Mouse (Mus musculus) heart, embryonic 13.5 days (tissue): ENCODE measurements at regions not wholly inside any gene's neighbourhood (a gene's known extent, or its start where the extent isn't known, plus 50 kb on each side); places are given as distances from the start of the nearest gene placed in this dataset.
A peak's percentile ranks its signal among the peaks of the same experiment; 100 is the strongest.

Experiments used
- ATAC-seq: fragments of 200-750 bp; cut with Nextera tagmentation; 2 replicates; pipeline ENCODE4 v1.8.0; 2017; ENCODE audit warnings: moderate TSS enrichment; ENCODE audit not compliant: insufficient number of reproducible peaks, low FRiP score, low TSS enrichment; ENCODE audit errors: extremely low read depth
- H3K27ac ChIP-seq: fragments of 300-500 bp; sonication (generic); replicated peaks from 2 replicates; pipeline ENCODE4 v1.5.1; 2015; ENCODE audit warnings: moderate library complexity, mild to moderate bottlenecking, inconsistent platforms
- H3K27me3 ChIP-seq: fragments of 300-500 bp; sonication (generic); replicated peaks from 2 replicates; pipeline ENCODE4 v1.6.1; 2015; ENCODE audit warnings: mild to moderate bottlenecking, inconsistent platforms
- H3K36me3 ChIP-seq: fragments of 300-500 bp; sonication (generic); 2 replicates; pipeline ENCODE4 v1.6.1; 2015; ENCODE audit warnings: mild to moderate bottlenecking, inconsistent platforms
- H3K4me1 ChIP-seq: fragments of 300-500 bp; sonication (generic); 2 replicates; pipeline ENCODE4 v1.6.1; 2015; ENCODE audit warnings: inconsistent platforms
- H3K4me2 ChIP-seq: fragments of 300-500 bp; sonication (generic); 2 replicates; pipeline ENCODE4 v1.6.1; 2015; ENCODE audit warnings: inconsistent platforms, mild to moderate bottlenecking, moderate library complexity
- H3K4me3 ChIP-seq: fragments of 300-500 bp; sonication (generic); 2 replicates; pipeline ENCODE4 v1.5.1; 2015; ENCODE audit warnings: moderate library complexity, mild to moderate bottlenecking, inconsistent platforms
- H3K9ac ChIP-seq: fragments of 300-500 bp; sonication (generic); 2 replicates; pipeline ENCODE4 v1.6.1; 2015; ENCODE audit warnings: inconsistent platforms, mild to moderate bottlenecking, moderate library complexity
- H3K9me3 ChIP-seq: fragments of 300-500 bp; sonication (generic); 2 replicates; pipeline ENCODE4 v1.6.1; 2016; ENCODE audit warnings: inconsistent platforms
- WGBS: fragments of 180-500 bp; shearing (Covaris S2); methylation state at CpG from one replicate; pipeline ENCODE4 v1.1.7; 2015; ENCODE audit warnings: mixed read lengths; 5-methylcytosine and 5-hydroxymethylcytosine counted together

- H3K36me3 ChIP-seq = no peaks in the 10 kb centered on the region
- H3K4me1 ChIP-seq = peaks cover 28% of the 10 kb centered on the region
- H3K4me3 ChIP-seq = no peak overlapping the region
- H3K27me3 ChIP-seq = no peaks in the 10 kb centered on the region
- H3K4me2 ChIP-seq = no peak overlapping the region
- H3K27ac ChIP-seq = no peak overlapping the region
- ATAC-seq = no peak
- H3K9me3 ChIP-seq = peaks cover 1% of the 10 kb centered on the region; the same call in 1 of the 2 replicates
- 59% methylated on average over 3 of the region's 3 CpGs for WGBS
- peak overlapping the region; percentile 15; the same call in 1 of the 2 replicates for H3K9ac ChIP-seq
These were observed 54.8 kb upstream of the Haao start for GRCm38 (mm10) chr17:83902523-83902922.

- ATAC-seq = no peak
- Histone ChIP-seq H3K4me2 (no peak overlapping the region), H3K27me3 (no peaks in the 10 kb centered on the region), H3K4me1 (peaks cover 31% of the 10 kb centered on the region), H3K27ac (no peak overlapping the region), H3K4me3 (no peak overlapping the region), H3K9me3 (no peaks in the 10 kb centered on the region), H3K36me3 (no peaks in the 10 kb centered on the region), H3K9ac (peak overlapping the region; percentile 15; the same call in 1 of the 2 replicates)
- 31% methylated on average over 6 of the region's 6 CpGs for WGBS
These were observed 54.3 kb upstream of the Haao start for GRCm38 (mm10) chr17:83902091-83902490.

- Histone ChIP-seq H3K4me1 (peaks cover 45% of the 10 kb centered on the region), H3K4me2 (no peak overlapping the region), H3K4me3 (no peak overlapping the region), H3K36me3 (no peaks in the 10 kb centered on the region), H3K9ac (0 out of 2 replicates have a peak overlapping the region, but pooled peaks have one; percentile 37), H3K9me3 (no peaks in the 10 kb centered on the region), H3K27ac (no peak overlapping the region), H3K27me3 (no peaks in the 10 kb centered on the region)
- ATAC-seq = no peak; the same call in 1 of the 2 replicates
- WGBS = 53% methylated on average over 7 of the region's 7 CpGs
These were observed 51.9 kb upstream of the Haao start for GRCm38 (mm10) chr17:83899588-83900152.

- Histone ChIP-seq H3K27ac (no peak overlapping the region), H3K4me3 (no peak overlapping the region), H3K9me3 (no peaks in the 10 kb centered on the region), H3K9ac (no peak overlapping the region), H3K4me2 (no peak overlapping the region), H3K4me1 (peaks cover 45% of the 10 kb centered on the region), H3K27me3 (no peaks in the 10 kb centered on the region), H3K36me3 (no peaks in the 10 kb centered on the region)
- 83% methylated on average over 5 of the region's 5 CpGs for WGBS
- ATAC-seq = no peak
These were observed 50.8 kb upstream of the Haao start for GRCm38 (mm10) chr17:83898531-83898930.
